Mouse (Mus musculus): Measurements from ENCODE around the gene Ntsr2. TPM values are rescaled to one million over a fixed set of nuclear protein-coding genes. Genes with fewer than 3 reads are reported as not detected.
A peak's percentile ranks its signal among the peaks of the same experiment; 100 is the strongest.
"Not testable (repeated sequence)": the region's sequence is repeated elsewhere in the genome, so short reads cannot be mapped to it uniquely, and the experiment has no call there.

Gene Ntsr2
- total and polyA plus RNA-seq, 2 experiments from 2014 or later = 22.6 to 34.2 TPM

GRCm38 (mm10) chr12:16661936-16662335 is 8.8 kb downstream of the Ntsr2 start:
- 63% methylated on average over 2 of the region's 2 CpGs for WGBS
- Histone ChIP-seq H3K9me3 (ENCODE audit: low read length) (no peaks in the 10 kb centered on the region), H3K9ac (replicated peaks; ENCODE audit: low read length) (no peak overlapping the region), H3K36me3 (ENCODE audit: insufficient read depth, low read length) (no peaks in the 10 kb centered on the region), H3K4me1 (ENCODE audit: insufficient read depth, low read length) (no peaks in the 10 kb centered on the region), H3K27ac (no peak overlapping the region), H3K27me3 (ENCODE audit: insufficient read depth, low read length) (no peaks in the 10 kb centered on the region), H3K4me2 (ENCODE audit: low read depth, low read length) (no peak overlapping the region), H3K4me3 (ENCODE audit: low read length) (no peak overlapping the region)
- no peak for TF ChIP-seq CTCF (IDR thresholded peaks at IDR 0.05; ENCODE audit: low read depth)
- no peak for DNase-seq (ENCODE audit: low spot score)
- no peak for ATAC-seq

GRCm38 (mm10) chr12:16662955-16663585 is 9.9 kb downstream of the Ntsr2 start:
- Histone ChIP-seq H3K27ac (no peak overlapping the region; the same call in 1 of the 2 replicates), H3K4me1 (ENCODE audit: insufficient read depth, low read length) (no peaks in the 10 kb centered on the region), H3K9me3 (ENCODE audit: low read length) (no peaks in the 10 kb centered on the region), H3K9ac (replicated peaks; ENCODE audit: low read length) (no peak overlapping the region), H3K4me2 (ENCODE audit: low read depth, low read length) (no peak overlapping the region), H3K27me3 (ENCODE audit: insufficient read depth, low read length) (no peaks in the 10 kb centered on the region), H3K36me3 (ENCODE audit: insufficient read depth, low read length) (no peaks in the 10 kb centered on the region), H3K4me3 (ENCODE audit: low read length) (no peak overlapping the region)
- DNase-seq (ENCODE audit: low spot score) (peak; percentile 57), ATAC-seq (peak; percentile 56; the same call in 1 of the 2 replicates)
- peak; percentile 37 for TF ChIP-seq CTCF (IDR thresholded peaks at IDR 0.05; ENCODE audit: low read depth)
- WGBS = 41% methylated on average over 6 of the region's 6 CpGs

- 20% methylated on average over 2 of the region's 2 CpGs for WGBS
- peak; percentile 20 for DNase-seq (ENCODE audit: low spot score)
- H3K4me1 ChIP-seq (ENCODE audit: insufficient read depth, low read length) = no peaks in the 10 kb centered on the region
- H3K36me3 ChIP-seq (ENCODE audit: insufficient read depth, low read length) = no peaks in the 10 kb centered on the region
- no peaks in the 10 kb centered on the region for H3K27me3 ChIP-seq (ENCODE audit: insufficient read depth, low read length)
- no peaks in the 10 kb centered on the region for H3K9me3 ChIP-seq (ENCODE audit: low read length)
- no peak overlapping the region for H3K4me2 ChIP-seq (ENCODE audit: low read depth, low read length)
- no peak overlapping the region for H3K9ac ChIP-seq (replicated peaks; ENCODE audit: low read length)
- TF ChIP-seq CTCF (IDR thresholded peaks at IDR 0.05; ENCODE audit: low read depth) = no peak
- H3K4me3 ChIP-seq (ENCODE audit: low read length) = no peak overlapping the region
- no peak overlapping the region for H3K27ac ChIP-seq
- ATAC-seq = peak; percentile 69
Measured at GRCm38 (mm10) chr12:16665022-16665421, 11.8 kb downstream of the Ntsr2 start.

GRCm38 (mm10) chr12:16669176-16669575 is 16.0 kb downstream of the Ntsr2 start:
- Histone ChIP-seq H3K27me3 (ENCODE audit: insufficient read depth, low read length) (no peaks in the 10 kb centered on the region), H3K36me3 (ENCODE audit: insufficient read depth, low read length) (no peaks in the 10 kb centered on the region), H3K4me1 (ENCODE audit: insufficient read depth, low read length) (no peaks in the 10 kb centered on the region), H3K27ac (no peak overlapping the region), H3K9ac (replicated peaks; ENCODE audit: low read length) (no peak overlapping the region), H3K4me2 (ENCODE audit: low read depth, low read length) (no peak overlapping the region), H3K9me3 (ENCODE audit: low read length) (no peaks in the 10 kb centered on the region), H3K4me3 (ENCODE audit: low read length) (no peak overlapping the region)
- no peak for DNase-seq (ENCODE audit: low spot score)
- TF ChIP-seq CTCF (IDR thresholded peaks at IDR 0.05; ENCODE audit: low read depth) = no peak
- no peak for ATAC-seq
- WGBS = 59% methylated on average over 3 of the region's 3 CpGs

GRCm38 (mm10) chr12:16672246-16672645 is 19.1 kb downstream of the Ntsr2 start:
- Histone ChIP-seq H3K27ac (no peak overlapping the region), H3K36me3 (ENCODE audit: insufficient read depth, low read length) (no peaks in the 10 kb centered on the region), H3K4me3 (ENCODE audit: low read length) (no peak overlapping the region), H3K9me3 (ENCODE audit: low read length) (no peaks in the 10 kb centered on the region), H3K4me2 (ENCODE audit: low read depth, low read length) (no peak overlapping the region), H3K4me1 (ENCODE audit: insufficient read depth, low read length) (no peaks in the 10 kb centered on the region), H3K27me3 (ENCODE audit: insufficient read depth, low read length) (no peaks in the 10 kb centered on the region), H3K9ac (replicated peaks; ENCODE audit: low read length) (no peak overlapping the region)
- 86% methylated on average over 10 of the region's 10 CpGs for WGBS
- peak; percentile 10; the same call in 1 of the 2 replicates for ATAC-seq
- no peak for TF ChIP-seq CTCF (IDR thresholded peaks at IDR 0.05; ENCODE audit: low read depth)
- no peak for DNase-seq (ENCODE audit: low spot score)

GRCm38 (mm10) chr12:16690631-16691030 is 37.4 kb downstream of the Ntsr2 start:
- Histone ChIP-seq H3K9me3 (ENCODE audit: low read length) (no peaks in the 10 kb centered on the region), H3K4me2 (ENCODE audit: low read depth, low read length) (no peak overlapping the region), H3K9ac (replicated peaks; ENCODE audit: low read length) (no peak overlapping the region), H3K27me3 (ENCODE audit: insufficient read depth, low read length) (no peaks in the 10 kb centered on the region), H3K27ac (no peak overlapping the region), H3K4me3 (ENCODE audit: low read length) (no peak overlapping the region), H3K36me3 (ENCODE audit: insufficient read depth, low read length) (no peaks in the 10 kb centered on the region), H3K4me1 (ENCODE audit: insufficient read depth, low read length) (no peaks in the 10 kb centered on the region)
- TF ChIP-seq CTCF (IDR thresholded peaks at IDR 0.05; ENCODE audit: low read depth) = no peak
- DNase-seq (ENCODE audit: low spot score) (no peak), ATAC-seq (no peak)
- 84% methylated on average over 9 of the region's 9 CpGs for WGBS

GRCm38 (mm10) chr12:16694783-16695182 is 41.6 kb downstream of the Ntsr2 start:
- Histone ChIP-seq H3K27ac (no peak overlapping the region), H3K27me3 (ENCODE audit: insufficient read depth, low read length) (no peaks in the 10 kb centered on the region), H3K9me3 (ENCODE audit: low read length) (no peaks in the 10 kb centered on the region), H3K4me3 (ENCODE audit: low read length) (no peak overlapping the region), H3K4me2 (ENCODE audit: low read depth, low read length) (no peak overlapping the region), H3K36me3 (ENCODE audit: insufficient read depth, low read length) (no peaks in the 10 kb centered on the region), H3K9ac (replicated peaks; ENCODE audit: low read length) (no peak overlapping the region), H3K4me1 (ENCODE audit: insufficient read depth, low read length) (no peaks in the 10 kb centered on the region)
- WGBS = 79% methylated on average over 5 of the region's 5 CpGs
- DNase-seq (ENCODE audit: low spot score) = no peak
- TF ChIP-seq CTCF (IDR thresholded peaks at IDR 0.05; ENCODE audit: low read depth) = no peak
- ATAC-seq = no peak

GRCm38 (mm10) chr12:16695252-16695651 is 42.1 kb downstream of the Ntsr2 start:
- not testable (repeated sequence) for H3K36me3 ChIP-seq (ENCODE audit: insufficient read depth, low read length); DNase-seq (ENCODE audit: low spot score); H3K27ac ChIP-seq; H3K9ac ChIP-seq (replicated peaks; ENCODE audit: low read length); ATAC-seq; H3K4me3 ChIP-seq (ENCODE audit: low read length); H3K9me3 ChIP-seq (ENCODE audit: low read length); H3K4me1 ChIP-seq (ENCODE audit: insufficient read depth, low read length); H3K27me3 ChIP-seq (ENCODE audit: insufficient read depth, low read length); H3K4me2 ChIP-seq (ENCODE audit: low read depth, low read length)
- WGBS = 95% methylated on average over 7 of the region's 8 CpGs
